In the genomic region with DNA sequence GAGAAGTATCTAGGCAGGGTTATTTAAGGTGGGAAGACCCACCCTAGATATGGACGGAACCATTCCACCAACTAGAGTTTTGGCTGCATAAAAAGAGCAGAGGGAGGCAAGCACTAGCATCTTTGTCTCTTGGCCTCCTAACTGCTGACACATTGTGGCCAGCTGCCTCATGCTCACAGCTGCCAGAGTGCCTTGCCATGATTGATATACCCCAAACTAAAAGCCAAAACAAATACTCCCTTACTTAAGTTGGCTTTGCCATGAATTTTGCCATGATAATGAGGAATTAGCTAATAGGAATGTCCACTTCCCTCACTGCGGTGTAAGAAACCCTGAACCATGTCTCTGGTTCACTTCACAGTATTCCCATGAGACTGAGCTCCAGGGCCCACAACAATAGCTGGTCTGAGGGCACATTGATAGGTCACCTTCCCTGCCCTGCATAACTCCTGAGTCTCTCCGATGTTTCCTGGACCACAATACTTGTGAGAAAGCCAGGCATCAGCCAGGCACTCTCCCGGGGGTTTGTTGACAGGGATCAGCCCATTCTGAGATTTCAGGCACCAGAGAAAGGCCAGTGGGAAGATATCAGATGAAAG, we compare ENCODE assay signal across 15 mouse cellular contexts.
A peak's percentile ranks its signal among the peaks of the same experiment; 100 is the strongest.
DNase-seq lines count a peak whose midpoint lies in the region; ATAC-seq and TF ChIP-seq lines count a peak whose summit lies in the region.
"Had no signal": no experiment of that assay in that cellular context is flagged by ENCODE, and none has a peak within 500 bp of the region (broad histone marks: within the 10 kb centered on the region; RNA-seq: fewer than 3 reads in every experiment).

No protein-coding gene starts in this region.

- no peaks in the 10 kb centered on the region for H3K4me1 ChIP-seq in kidney, embryonic 16.5 days (ENCODE audit: insufficient read depth, low read length)
- H3K4me1 ChIP-seq in heart, embryonic 16.5 days (ENCODE audit: control insufficient read depth, insufficient read depth, low read length), result peaks cover 5% of the 10 kb centered on the region
- H3K4me1 ChIP-seq: hindbrain, embryonic 12.5 days; liver, embryonic 12.5 days had no signal

- 51% methylated on average over 4 of the region's 4 CpGs for WGBS in kidney, embryonic 16.5 days
- 53% methylated on average over 4 of the region's 4 CpGs for WGBS in heart, embryonic 16.5 days

- no peak overlapping the region for H3K4me3 ChIP-seq in kidney, embryonic 16.5 days (ENCODE audit: low read length)
- H3K4me3 ChIP-seq in heart, embryonic 16.5 days (ENCODE audit: low read length), result no peak overlapping the region
- H3K4me3 ChIP-seq: embryonic facial prominence, embryonic 10.5 days; hindbrain, embryonic 12.5 days; layer of hippocampus, adult 2 months; liver, embryonic 12.5 days had no signal

- 0 out of 2 replicates have a peak overlapping the region, but pooled peaks have one; percentile 9 for H3K27ac ChIP-seq in kidney, embryonic 16.5 days (ENCODE audit: low read length)
- H3K27ac ChIP-seq in heart, embryonic 16.5 days (ENCODE audit: low read length), result no peak overlapping the region
- H3K27ac ChIP-seq: embryonic facial prominence, embryonic 10.5 days; hindbrain, embryonic 12.5 days; layer of hippocampus, adult 2 months; liver, embryonic 12.5 days had no signal

- no peak for ATAC-seq in kidney, embryonic 16.5 days (ENCODE audit: low FRiP score, low TSS enrichment)
- ATAC-seq in Patski, result peak; percentile 51
- ATAC-seq in heart, embryonic 16.5 days (replicated peaks; ENCODE audit: extremely low read depth, insufficient read depth, low FRiP score), result 0 out of 2 replicates have a peak, but pooled peaks have one; percentile 28
- ATAC-seq in megakaryocyte progenitor cell, adult 5-6 weeks (replicated peaks; ENCODE audit: poor library complexity), result no peak
- ATAC-seq: intestine, postnatal 0 days; liver, embryonic 12.5 days had no signal

- CTCF ChIA-PET in Patski (lab: Charles Lee), result no interaction called here

- TF ChIP-seq CTCF in Patski (IDR thresholded peaks at IDR 0.05), result no peak

- H3K27me3 ChIP-seq in kidney, embryonic 16.5 days (ENCODE audit: insufficient read depth, low read length), result no peaks in the 10 kb centered on the region
- H3K27me3 ChIP-seq in Patski, result no peaks in the 10 kb centered on the region
- H3K27me3 ChIP-seq in heart, embryonic 16.5 days (ENCODE audit: control insufficient read depth, insufficient read depth, low read length), result no peaks in the 10 kb centered on the region
- H3K27me3 ChIP-seq: hindbrain, embryonic 12.5 days; liver, embryonic 12.5 days had no signal

- in situ Hi-C loops in Patski (cut with MboI; ENCODE audit: low pct_unique_long_range_greater_than_20kb), result no loop called here

- no peak overlapping the region for H3K9ac ChIP-seq in kidney, embryonic 16.5 days (replicated peaks; ENCODE audit: low read length)
- no peak overlapping the region for H3K9ac ChIP-seq in heart, embryonic 16.5 days (ENCODE audit: low read length)
- H3K9ac ChIP-seq: hindbrain, embryonic 12.5 days; liver, embryonic 12.5 days had no signal

- no peak for DNase-seq in kidney, adult 18-20 months
- peak; percentile 83 for DNase-seq in Patski (ENCODE audit: low read depth, low spot score)
- peak; percentile 13 for DNase-seq in lung, postnatal 14 days
- no peak for DNase-seq in spleen, postnatal 14 days (ENCODE audit: low spot score in 2 of 2)
- no peak for DNase-seq in layer of hippocampus, adult 9-11 months
- DNase-seq: adrenal gland, postnatal 14 days; cerebellum, postnatal 14 days had no signal

- POLR2A ChIA-PET in Patski (lab: Charles Lee), result no interaction called here

- no peaks in the 10 kb centered on the region for H3K9me3 ChIP-seq in kidney, embryonic 16.5 days (ENCODE audit: low read length)
- no peaks in the 10 kb centered on the region for H3K9me3 ChIP-seq in heart, embryonic 16.5 days (replicated peaks; ENCODE audit: control insufficient read depth, low read length)
- H3K9me3 ChIP-seq: embryonic facial prominence, embryonic 10.5 days; hindbrain, embryonic 12.5 days; liver, embryonic 12.5 days had no signal

- H3K4me2 ChIP-seq in kidney, embryonic 16.5 days (replicated peaks; ENCODE audit: low read depth, low read length), result no peak overlapping the region
- no peak overlapping the region for H3K4me2 ChIP-seq in heart, embryonic 16.5 days (ENCODE audit: low read depth, low read length)
- H3K4me2 ChIP-seq: hindbrain, embryonic 12.5 days; liver, embryonic 12.5 days had no signal

- no peaks in the 10 kb centered on the region for H3K36me3 ChIP-seq in kidney, embryonic 16.5 days (ENCODE audit: insufficient read depth, low read length)
- H3K36me3 ChIP-seq in heart, embryonic 16.5 days (ENCODE audit: control insufficient read depth, insufficient read depth), result no peaks in the 10 kb centered on the region
- H3K36me3 ChIP-seq: embryonic facial prominence, embryonic 10.5 days; hindbrain, embryonic 12.5 days; liver, embryonic 12.5 days had no signal

Comparison
In these comparisons a context has a peak if more than half of its experiments do, and no peak if none do; other contexts are left out.
1. ATAC-seq: peak in Patski (single experiment) and heart, embryonic 16.5 days (single experiment); none in kidney, embryonic 16.5 days (single experiment) and megakaryocyte progenitor cell, adult 5-6 weeks (single experiment).
2. DNase-seq: peak in Patski (single experiment) and lung, postnatal 14 days (single experiment); none in kidney, adult 18-20 months (single experiment), spleen, postnatal 14 days (0 of 2) and layer of hippocampus, adult 9-11 months (single experiment).